Mouse (Mus musculus) bone marrow macrophage, adult 2 months (primary cell): ENCODE data around the gene Kmt2a. TPM values are rescaled to one million over a fixed set of nuclear protein-coding genes. Genes with fewer than 3 reads are reported as not detected.

ENCODE experiments used
- H3K27ac ChIP-seq: 2 replicates; pipeline ENCODE4 v1.5.1; 2012; ENCODE audit warnings: low read depth, low read length; ENCODE audit not compliant: insufficient read depth
- H3K4me1 ChIP-seq: 2 replicates; pipeline ENCODE4 v1.6.1; 2012; ENCODE audit warnings: low read length; ENCODE audit not compliant: control insufficient read depth, insufficient read depth
- H3K4me3 ChIP-seq: 2 replicates; pipeline ENCODE4 v1.5.1; 2012; ENCODE audit warnings: mild to moderate bottlenecking, low read length, moderate library complexity; ENCODE audit not compliant: insufficient read depth
- CTCF ChIP-seq: IDR thresholded peaks from 2 replicates; pipeline ENCODE4 v1.5.1; 2012; ENCODE audit warnings: low read depth, mild to moderate bottlenecking, low read length, moderate library complexity
- POLR2A ChIP-seq: IDR thresholded peaks from 2 replicates; pipeline ENCODE4 v1.6.1; 2012; ENCODE audit warnings: mild to moderate bottlenecking, low read depth, low read length, borderline replicate concordance
- polyA plus RNA-seq: library from polyadenylated mRNA; stranded (reverse); fragments of >200 nt; gene quantifications from 2 replicates; pipeline ENCODE4 v1.2.4, GENCODE M21; 2012; ENCODE audit not compliant: missing spikeins, insufficient read depth, insufficient read length

The Kmt2a gene
- polyA plus RNA-seq, 1 experiment, result 31.6 TPM

DNA sequence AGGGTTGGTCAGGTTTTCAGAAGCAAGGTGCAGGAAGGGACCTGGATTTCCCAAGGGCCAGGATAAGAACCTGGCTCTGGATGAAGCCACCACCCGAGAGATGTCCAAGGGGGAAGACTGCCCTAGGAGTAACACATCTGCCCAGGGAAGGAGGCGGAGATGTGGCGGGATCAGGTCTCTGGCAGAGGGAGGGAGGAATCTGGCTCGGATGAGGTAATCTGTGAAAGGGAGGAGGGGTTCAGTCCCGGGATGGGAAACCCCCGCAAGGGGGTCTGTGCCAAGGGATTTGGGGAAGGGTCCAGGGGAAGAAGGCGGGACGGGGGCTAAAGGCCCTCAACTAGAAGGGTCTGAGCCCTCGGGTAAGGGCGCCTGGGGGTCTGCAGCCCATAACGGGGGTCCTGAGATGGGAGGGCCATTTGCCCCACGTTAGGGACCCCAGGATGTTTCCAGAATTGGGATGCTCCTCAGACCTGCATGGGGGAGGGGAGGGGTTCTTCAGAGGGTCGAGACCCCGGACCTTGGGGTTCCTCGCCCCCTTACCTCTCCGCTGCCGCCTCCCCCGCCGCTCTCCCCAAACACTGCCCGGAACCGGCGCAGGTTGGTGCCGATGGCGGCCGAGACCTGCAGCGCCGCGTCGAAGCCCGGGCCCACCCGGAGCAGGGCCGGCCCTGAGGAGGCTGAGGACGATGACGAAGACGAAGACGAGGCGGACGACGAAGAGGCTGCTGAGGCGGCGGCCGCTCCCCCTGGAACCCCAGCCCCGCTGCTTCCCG is 601 bp downstream of the Kmt2a start:
- no peak for TF ChIP-seq CTCF
- no peak for TF ChIP-seq POLR2A
- Histone ChIP-seq H3K4me3 (peak overlapping the region; percentile 81), H3K27ac (no peak overlapping the region; the same call in 1 of the 2 replicates), H3K4me1 (peaks cover 17% of the 10 kb centered on the region)

- peak overlapping the region; percentile 81 for H3K4me3 ChIP-seq
- TF ChIP-seq POLR2A (no peak), CTCF (no peak)
- peaks cover 17% of the 10 kb centered on the region for H3K4me1 ChIP-seq
Measured at GRCm38 (mm10) chr9:44879694-44880271, 1.3 kb downstream of the Kmt2a start.

GRCm38 (mm10) chr9:44878776-44879500 is 2.2 kb downstream of the Kmt2a start:
- Histone ChIP-seq H3K4me1 (peaks cover 17% of the 10 kb centered on the region), H3K4me3 (peak overlapping the region; percentile 81), H3K27ac (no peak overlapping the region)
- no peak for TF ChIP-seq POLR2A
- TF ChIP-seq CTCF, result no peak

More at GRCm38 (mm10) chr9:44879694-44880271, 1.3 kb downstream of the Kmt2a start:
- no peak overlapping the region for H3K27ac ChIP-seq

DNA sequence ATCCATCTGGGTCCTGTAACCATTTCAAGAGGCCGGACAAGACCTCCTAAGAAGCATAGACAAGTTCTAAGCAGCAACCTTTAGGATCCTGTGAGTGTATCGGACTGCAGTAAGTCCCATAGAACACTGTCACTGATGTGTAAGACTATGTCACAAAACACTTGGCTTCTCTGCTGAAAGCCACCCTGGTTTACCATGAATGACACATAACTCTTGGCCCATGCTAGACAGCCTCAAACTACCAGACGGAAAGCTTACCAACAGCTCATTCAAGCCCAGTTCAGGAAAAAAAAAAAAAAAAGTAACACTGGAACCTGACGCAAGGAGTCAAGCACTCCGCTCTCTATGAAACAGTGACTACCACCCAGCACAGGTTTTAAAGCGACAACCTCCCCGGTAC is 3.4 kb downstream of the Kmt2a start:
- H3K4me3 ChIP-seq, result no peak overlapping the region
- TF ChIP-seq CTCF, result no peak
- TF ChIP-seq POLR2A, result no peak
- no peak overlapping the region for H3K27ac ChIP-seq
- peaks cover 12% of the 10 kb centered on the region for H3K4me1 ChIP-seq

DNA sequence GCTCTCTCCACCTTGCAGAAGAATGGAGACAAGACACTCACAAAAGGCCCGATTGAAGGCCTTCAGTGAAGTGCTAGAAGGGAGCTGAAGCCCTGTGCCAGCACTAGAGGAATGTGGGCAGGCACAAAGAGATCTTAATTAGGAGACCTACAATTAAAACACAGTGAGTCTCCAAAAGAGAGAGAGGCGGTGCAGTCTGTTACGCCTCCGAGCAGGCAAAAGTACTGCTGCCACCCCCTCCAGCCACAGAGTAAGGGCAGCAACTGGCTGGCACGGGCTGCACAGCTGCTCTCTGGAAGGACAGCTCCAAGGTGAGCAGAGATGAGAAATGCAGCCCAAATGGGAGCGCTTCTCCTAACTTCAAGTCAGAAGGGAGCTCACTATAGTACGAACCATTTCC is 5.6 kb downstream of the Kmt2a start:
- H3K4me1 ChIP-seq, result peaks cover 12% of the 10 kb centered on the region
- H3K4me3 ChIP-seq, result no peak overlapping the region
- H3K27ac ChIP-seq, result no peak overlapping the region
- TF ChIP-seq CTCF (no peak), POLR2A (no peak)

- no peak overlapping the region for H3K27ac ChIP-seq
- H3K4me3 ChIP-seq, result no peak overlapping the region
- TF ChIP-seq CTCF (no peak), POLR2A (no peak)
- peaks cover 10% of the 10 kb centered on the region for H3K4me1 ChIP-seq
Measured at GRCm38 (mm10) chr9:44874198-44874597, 6.9 kb downstream of the Kmt2a start.

DNA sequence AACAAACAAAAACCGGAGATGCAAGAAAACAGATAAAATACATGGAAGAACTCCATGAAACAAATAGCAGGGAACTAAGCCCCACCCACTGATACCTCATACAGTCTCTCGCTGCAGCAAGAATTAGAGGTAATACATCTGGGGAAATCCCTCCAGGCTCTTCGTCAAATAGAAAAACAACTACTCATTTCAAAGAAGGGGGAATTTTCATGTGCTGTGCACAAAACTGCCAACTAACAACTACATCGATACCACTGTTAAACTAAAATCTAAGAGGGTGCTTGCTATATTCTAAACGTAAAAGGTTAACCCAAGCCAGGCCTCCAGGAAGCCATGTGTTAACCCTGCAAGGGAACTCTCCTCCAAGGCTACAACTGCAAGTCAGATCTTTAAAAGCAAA is 7.4 kb downstream of the Kmt2a start:
- Histone ChIP-seq H3K27ac (no peak overlapping the region), H3K4me1 (peaks cover 7% of the 10 kb centered on the region), H3K4me3 (no peak overlapping the region)
- TF ChIP-seq CTCF, result no peak
- no peak for TF ChIP-seq POLR2A

DNA sequence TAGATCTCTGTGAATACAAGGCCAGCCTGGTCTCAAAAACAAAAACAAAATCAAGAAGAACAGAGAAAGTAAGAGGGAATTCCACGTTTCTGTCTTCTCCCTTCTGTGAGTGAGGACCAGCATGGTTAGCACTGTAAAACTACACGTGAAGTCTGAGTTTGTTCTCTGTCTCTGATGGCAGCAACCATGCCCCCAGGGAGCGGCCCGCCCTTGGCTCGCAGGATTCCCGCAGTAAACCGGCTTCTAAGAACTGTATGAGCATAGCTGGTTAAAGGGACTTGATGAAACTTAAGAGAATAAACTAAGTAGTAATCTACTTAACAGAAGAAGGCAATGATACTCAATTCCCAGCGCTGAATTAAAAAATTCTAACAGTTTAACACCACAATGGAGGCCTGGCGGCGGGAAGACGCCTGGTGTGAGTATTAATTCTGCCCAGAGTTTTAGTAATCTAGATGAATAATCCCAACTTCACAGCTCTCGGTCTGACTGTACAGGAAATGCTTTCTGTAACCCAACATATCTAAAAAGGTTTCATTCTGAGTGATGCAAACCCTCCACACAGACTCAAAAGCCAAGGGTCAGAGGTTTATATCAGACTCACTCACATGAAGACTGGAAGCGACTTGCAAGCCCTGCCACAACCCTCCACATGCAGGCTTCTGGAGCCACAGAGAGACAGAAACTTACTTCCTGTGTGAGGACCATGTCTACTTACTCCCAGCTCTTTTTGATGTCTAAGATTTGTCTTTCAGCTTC is 12.6 kb downstream of the Kmt2a start:
- no peak for TF ChIP-seq POLR2A
- no peak for TF ChIP-seq CTCF
- H3K27ac ChIP-seq, result no peak overlapping the region
- no peak overlapping the region for H3K4me3 ChIP-seq
- H3K4me1 ChIP-seq, result peaks cover 18% of the 10 kb centered on the region

- Histone ChIP-seq H3K4me3 (no peak overlapping the region), H3K4me1 (peaks cover 24% of the 10 kb centered on the region), H3K27ac (no peak overlapping the region)
- TF ChIP-seq POLR2A, result no peak
- TF ChIP-seq CTCF, result no peak
Measured at GRCm38 (mm10) chr9:44867664-44868063, 13.4 kb downstream of the Kmt2a start.
